8 mouse cellular contexts compared by ENCODE assay signal in the genomic region with DNA sequence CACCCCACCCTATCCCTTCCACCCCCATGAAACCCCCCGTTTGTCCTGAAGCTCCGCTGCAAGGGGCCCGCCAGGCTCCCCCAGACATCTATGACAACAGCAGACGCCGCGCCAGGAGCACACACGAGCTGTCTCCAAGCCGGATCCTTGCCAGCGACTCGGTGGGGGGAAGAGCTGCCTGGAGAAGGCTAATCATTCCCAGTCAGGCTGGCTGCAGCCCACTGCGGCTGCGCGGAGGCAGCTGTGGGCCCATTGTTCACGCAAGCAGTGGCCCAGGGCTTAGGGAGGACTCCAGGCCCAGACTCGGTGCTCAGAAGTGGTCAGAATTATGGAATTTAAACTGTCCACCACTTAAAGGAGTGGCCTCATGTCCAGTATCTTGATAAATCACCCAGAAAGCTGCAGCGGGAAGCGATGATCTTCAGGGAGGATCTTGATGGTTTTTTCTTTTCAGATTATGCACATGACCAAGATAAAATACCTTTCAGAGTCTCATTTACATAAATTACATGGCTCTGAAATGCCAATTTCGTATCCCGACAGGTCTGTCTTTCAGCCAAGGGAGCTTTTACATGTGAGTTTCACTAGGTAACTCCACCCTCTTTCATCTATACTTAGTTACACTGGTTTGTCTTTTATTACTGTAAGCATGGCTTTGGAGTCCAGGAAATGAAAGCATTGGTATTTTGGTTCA.
DNase-seq lines count a peak whose midpoint lies in the region; ATAC-seq and TF ChIP-seq lines count a peak whose summit lies in the region.

No protein-coding gene starts in this region.

- TF ChIP-seq CTCF in left cerebral cortex, adult 2 months (IDR thresholded peaks at IDR 0.05): no peak

- H3K36me3 ChIP-seq in intestine, embryonic 14.5 days (ENCODE audit: control insufficient read depth, insufficient read depth, low read length): no peaks in the 10 kb centered on the region

- peak overlapping the region; percentile 47 for H3K4me2 ChIP-seq in intestine, embryonic 14.5 days (ENCODE audit: low read length)

- H3K4me3 ChIP-seq in intestine, embryonic 14.5 days (ENCODE audit: low read depth, low read length): peak overlapping the region; percentile 21; the same call in 1 of the 2 replicates
- peak overlapping the region; percentile 34 for H3K4me3 ChIP-seq in left cerebral cortex, adult 2 months

- H3K27me3 ChIP-seq in intestine, embryonic 14.5 days (replicated peaks; ENCODE audit: control insufficient read depth, insufficient read depth, low read length): no peaks in the 10 kb centered on the region

- 14% methylated on average over 19 of the region's 19 CpGs for WGBS in intestine, embryonic 14.5 days

- no peaks in the 10 kb centered on the region for H3K9me3 ChIP-seq in intestine, embryonic 14.5 days (ENCODE audit: control insufficient read depth, low read length)

- 0 out of 2 replicates have a peak overlapping the region, but pooled peaks have one; percentile 13 for H3K9ac ChIP-seq in intestine, embryonic 14.5 days (ENCODE audit: low read length)

- DNase-seq in adrenal gland, adult 18-20 months (ENCODE audit: low spot score in 2 of 2): peak; percentile 71 to 76
- DNase-seq in embryo, embryonic 11.5 days (ENCODE audit: low read depth, low spot score): peak; percentile 83
- DNase-seq in gastrocnemius, postnatal 25 days: peak; percentile 85
- DNase-seq in intestine, embryonic 14.5 days (ENCODE audit: low spot score): peak; percentile 87
- DNase-seq in left cerebral cortex, adult 2 months (ENCODE audit: extremely low spot score in 1 of 2, low spot score in 2 of 2): peak; percentile 84 to 86
- peak; percentile 78 for DNase-seq in lung, postnatal 25 days (ENCODE audit: low spot score)
- DNase-seq in right cerebral cortex, postnatal 25 days: peak; percentile 84
- DNase-seq in c-Kit-positive CD71-positive TER-119-positive erythroid progenitor cells, embryonic 14.5 days (ENCODE audit: low spot score): no peak

- peaks cover 14% of the 10 kb centered on the region for H3K4me1 ChIP-seq in intestine, embryonic 14.5 days (replicated peaks; ENCODE audit: control insufficient read depth, insufficient read depth, low read length)

- peak; percentile 91 for ATAC-seq in intestine, embryonic 14.5 days (replicated peaks; ENCODE audit: low FRiP score, low TSS enrichment, low read depth)

- H3K27ac ChIP-seq in intestine, embryonic 14.5 days (ENCODE audit: low read depth): peak overlapping the region; percentile 72
- H3K27ac ChIP-seq in left cerebral cortex, adult 2 months: peak overlapping the region; percentile 66

- intact Hi-C loops in left cerebral cortex, adult 2 months (cut with DNase I): loop anchor here (5.0 kb wide), 1 partner anchor 269 kb away; no protein-coding TSS in a partner anchor
